Mouse (Mus musculus) retina, adult 2 months (tissue): ENCODE data around the gene Clasp2.
"Not testable (repeated sequence)": the region's sequence is repeated elsewhere in the genome, so short reads cannot be mapped to it uniquely, and the experiment has no call there.

ENCODE experiments used
- DNase-seq: peaks from one replicate; pipeline ENCODE4 v3.0.0-alpha.2; 2012; ENCODE audit warnings: low read depth, low spot score

The Clasp2 gene

GRCm38 (mm10) chr9:113755888-113756719 is 14.8 kb downstream of the Clasp2 start:
- DNase-seq: no peak

- DNase-seq: no peak
These were observed 17.2 kb downstream of the Clasp2 start for GRCm38 (mm10) chr9:113758472-113758871.

GRCm38 (mm10) chr9:113759684-113760083 is 18.4 kb downstream of the Clasp2 start:
- DNase-seq: no peak

- DNase-seq: no peak
These were observed 21.1 kb downstream of the Clasp2 start for GRCm38 (mm10) chr9:113762389-113762788.

GRCm38 (mm10) chr9:113763123-113763522 is 21.9 kb downstream of the Clasp2 start:
- no peak for DNase-seq

- no peak for DNase-seq
These were observed 29.4 kb downstream of the Clasp2 start for GRCm38 (mm10) chr9:113770640-113771039.

- no peak for DNase-seq
These were observed 39.6 kb downstream of the Clasp2 start for GRCm38 (mm10) chr9:113780863-113781262.

GRCm38 (mm10) chr9:113782362-113783005 is 41.2 kb downstream of the Clasp2 start:
- no peak for DNase-seq

- DNase-seq: no peak
These were observed 42.4 kb downstream of the Clasp2 start for GRCm38 (mm10) chr9:113783674-113784073.

GRCm38 (mm10) chr9:113789283-113789682 is 48.0 kb downstream of the Clasp2 start:
- not testable (repeated sequence) for DNase-seq

GRCm38 (mm10) chr9:113792651-113793512 is 51.6 kb downstream of the Clasp2 start:
- peak; percentile 71 for DNase-seq

GRCm38 (mm10) chr9:113793513-113793905 is 52.2 kb downstream of the Clasp2 start:
- DNase-seq: no peak

- no peak for DNase-seq
These were observed 52.7 kb downstream of the Clasp2 start for GRCm38 (mm10) chr9:113793966-113794365.

- no peak for DNase-seq
These were observed 55.9 kb downstream of the Clasp2 start for GRCm38 (mm10) chr9:113797206-113797605.

GRCm38 (mm10) chr9:113800671-113801070 is 59.4 kb downstream of the Clasp2 start:
- no peak for DNase-seq

GRCm38 (mm10) chr9:113802734-113803133 is 61.5 kb downstream of the Clasp2 start:
- no peak for DNase-seq

- DNase-seq: no peak
These were observed 62.5 kb downstream of the Clasp2 start for GRCm38 (mm10) chr9:113803751-113804150.

- DNase-seq: no peak
These were observed 64.1 kb downstream of the Clasp2 start for GRCm38 (mm10) chr9:113805359-113805758.

- DNase-seq: no peak
These were observed 70.1 kb downstream of the Clasp2 start for GRCm38 (mm10) chr9:113811327-113811726.

- no peak for DNase-seq
These were observed 70.8 kb downstream of the Clasp2 start for GRCm38 (mm10) chr9:113811957-113812670.

- no peak for DNase-seq
These were observed 71.4 kb downstream of the Clasp2 start for GRCm38 (mm10) chr9:113812671-113813001.

GRCm38 (mm10) chr9:113813086-113813485 is 71.8 kb downstream of the Clasp2 start:
- DNase-seq: no peak
